Mouse (Mus musculus): ENCODE results near the gene Ttc33. TPM values are rescaled to one million over a fixed set of nuclear protein-coding genes. Genes with fewer than 3 reads are reported as not detected.

The Ttc33 gene
- 0.21 and 1.0 TPM in 2 replicates for polyA plus RNA-seq (2012)

DNA sequence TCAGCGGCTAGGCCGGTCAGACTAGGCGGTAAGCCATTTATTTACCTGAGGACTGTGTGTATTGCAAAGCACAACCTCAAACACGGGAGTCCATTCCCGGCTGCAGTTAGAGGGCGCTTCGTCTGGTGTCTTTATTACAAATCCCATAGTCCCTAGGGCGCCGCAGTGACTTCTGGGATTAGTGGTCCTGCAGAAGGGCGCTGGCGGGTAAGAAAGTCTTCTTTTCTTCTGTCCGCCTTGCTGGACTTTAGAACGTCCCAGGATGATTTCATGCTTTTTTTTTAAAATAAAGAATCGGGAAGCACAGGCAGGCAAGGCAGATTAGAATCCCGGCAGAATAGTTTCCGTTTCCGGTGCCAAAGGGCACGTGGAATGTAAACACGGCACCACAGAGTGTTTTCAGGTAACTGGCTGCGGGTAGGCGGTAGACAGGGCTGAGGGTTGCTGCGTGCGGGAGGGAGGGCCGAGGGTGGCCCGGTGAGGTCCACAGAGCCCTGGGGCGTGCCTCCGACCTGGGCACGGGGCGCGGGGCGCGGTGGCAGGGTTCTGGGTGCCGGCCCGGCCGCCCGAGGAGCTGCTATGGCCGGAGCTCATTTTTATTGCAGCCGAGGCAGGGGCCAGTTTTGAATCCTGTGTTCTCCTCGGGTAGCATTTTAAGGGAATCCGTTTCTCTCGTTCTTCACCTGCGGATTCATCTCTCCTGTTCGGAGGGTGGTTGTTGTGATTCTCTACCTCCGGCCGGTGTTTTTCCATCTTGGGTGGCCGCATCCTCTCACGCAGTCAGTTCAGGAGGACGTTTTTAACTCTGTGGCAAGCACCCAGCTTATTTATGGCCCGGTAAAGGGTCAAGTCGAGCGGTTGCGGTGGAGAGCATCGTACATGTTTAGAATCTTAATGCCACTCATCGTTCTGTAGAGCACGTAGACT, at the start of gene Ttc33:
Gene Ttc33 (plus strand): TSS at position 160 of the 927 bp plus-strand sequence.
- peak within 1 kb of the TSS; percentile 94 for H3K4me3 ChIP-seq (replicated peaks)
- peaks cover 28% of the 10 kb centered on the region for H3K36me3 ChIP-seq (ENCODE audit: control insufficient read depth)
- H3K4me1 ChIP-seq (ENCODE audit: control insufficient read depth): peaks cover 21% of the 10 kb centered on the region
- no peaks in the 10 kb centered on the region for H3K9me3 ChIP-seq (ENCODE audit: control insufficient read depth, low read length)
- no peaks in the 10 kb centered on the region for H3K27me3 ChIP-seq (ENCODE audit: control insufficient read depth)
- TF ChIP-seq TAL1 (IDR thresholded peaks at IDR 0.05; ENCODE audit: low read length): no peak
- no peak for TF ChIP-seq GATA1 (IDR thresholded peaks at IDR 0.05; ENCODE audit: low read length)

DNA sequence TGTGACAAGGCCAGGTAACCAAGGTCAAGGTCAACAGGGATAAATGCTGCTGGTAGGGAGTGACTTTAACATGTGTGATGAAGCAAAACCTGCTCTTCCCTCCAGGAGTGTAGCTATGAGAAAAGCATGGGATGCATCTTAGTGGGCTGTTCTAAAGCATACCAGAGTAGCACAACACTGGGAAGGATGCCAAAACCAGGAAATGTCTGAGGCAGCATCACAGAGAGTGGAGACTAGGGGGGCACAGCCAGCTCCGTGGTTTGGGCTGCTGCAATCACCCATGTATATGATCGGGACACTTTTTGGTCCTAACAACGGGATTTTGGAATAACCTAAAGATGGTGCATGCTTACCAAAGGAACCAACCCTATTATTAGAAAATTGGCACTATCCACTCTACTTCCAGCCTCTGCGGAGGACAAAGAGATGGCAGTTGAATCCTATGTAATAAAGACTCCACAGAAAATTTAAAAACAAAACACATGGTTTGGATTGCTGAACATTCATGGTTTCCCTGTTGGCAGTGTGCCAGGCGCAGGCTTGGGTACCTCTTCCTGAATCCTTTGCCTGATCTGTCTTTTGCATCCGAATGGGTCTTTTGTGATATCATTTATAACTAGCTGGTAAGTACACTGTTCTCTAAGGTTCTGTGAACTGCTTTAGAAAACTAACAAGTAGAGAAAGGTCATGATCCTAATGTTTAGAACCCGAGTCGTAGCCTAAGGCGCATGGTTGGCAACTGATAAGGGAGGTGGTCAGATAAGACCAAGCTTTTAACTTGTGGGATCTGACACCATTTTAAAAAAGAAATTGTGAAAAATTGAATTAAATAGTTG, 47.1 kb upstream of the Ttc33 start:
- no peaks in the 10 kb centered on the region; the same call in 1 of the 2 replicates for H3K36me3 ChIP-seq (ENCODE audit: control insufficient read depth)
- no peaks in the 10 kb centered on the region for H3K27me3 ChIP-seq (ENCODE audit: control insufficient read depth)
- no peak overlapping the region for H3K4me3 ChIP-seq (replicated peaks)
- no peaks in the 10 kb centered on the region for H3K9me3 ChIP-seq (ENCODE audit: control insufficient read depth, low read length)
- peaks cover 72% of the 10 kb centered on the region for H3K4me1 ChIP-seq (ENCODE audit: control insufficient read depth)
- TF ChIP-seq TAL1 (IDR thresholded peaks at IDR 0.05; ENCODE audit: low read length): peak; percentile 41; the same call in 2 of the 3 replicates
- peak; percentile 82 for TF ChIP-seq GATA1 (IDR thresholded peaks at IDR 0.05; ENCODE audit: low read length)

DNA sequence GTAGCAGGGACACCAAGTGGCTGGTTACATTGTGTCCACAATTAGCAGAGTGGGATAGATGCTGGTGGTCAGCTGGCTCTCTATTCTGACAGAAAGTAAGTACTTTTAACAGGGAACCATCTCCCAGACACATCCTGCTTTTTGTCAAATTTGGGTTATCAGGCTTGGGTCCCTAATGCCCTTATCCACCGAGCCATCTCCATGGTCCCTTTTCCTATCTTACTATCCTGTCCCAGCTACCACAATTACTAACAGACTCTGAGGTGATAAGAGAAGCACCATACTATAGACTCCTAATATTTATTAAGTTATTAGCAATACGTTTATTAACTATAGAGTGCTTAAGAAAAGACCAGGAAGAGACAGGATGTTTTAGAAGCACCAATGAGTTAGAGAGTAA, 46.0 kb upstream of the Ttc33 start:
- Histone ChIP-seq H3K4me3 (replicated peaks) (peak overlapping the region; percentile 43), H3K36me3 (ENCODE audit: control insufficient read depth) (no peaks in the 10 kb centered on the region; the same call in 1 of the 2 replicates), H3K27me3 (ENCODE audit: control insufficient read depth) (no peaks in the 10 kb centered on the region), H3K9me3 (ENCODE audit: control insufficient read depth, low read length) (no peaks in the 10 kb centered on the region), H3K4me1 (ENCODE audit: control insufficient read depth) (peaks cover 75% of the 10 kb centered on the region)
- TF ChIP-seq TAL1 (IDR thresholded peaks at IDR 0.05; ENCODE audit: low read length) (no peak), GATA1 (IDR thresholded peaks at IDR 0.05; ENCODE audit: low read length) (no peak)

DNA sequence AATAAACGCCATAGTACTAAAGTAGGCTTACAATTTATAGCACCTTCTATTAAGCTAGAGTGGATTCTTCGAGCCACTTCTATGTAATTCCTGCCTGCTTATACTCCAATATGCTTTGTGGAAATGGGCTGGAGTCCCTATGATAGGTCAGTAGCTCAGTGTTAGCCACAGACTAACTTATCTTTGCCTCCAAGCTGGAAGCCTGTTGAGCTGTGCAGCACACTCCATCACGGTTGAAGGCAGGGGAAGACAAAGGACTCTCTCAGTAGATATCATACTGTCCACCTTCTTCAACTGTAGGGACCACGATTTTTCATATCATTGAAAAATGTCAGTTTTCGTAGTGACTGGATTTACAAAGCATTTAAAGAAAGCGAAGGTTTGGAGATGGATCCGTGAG, 45.5 kb upstream of the Ttc33 start:
- H3K4me3 ChIP-seq (replicated peaks): peak overlapping the region; percentile 43
- TF ChIP-seq GATA1 (IDR thresholded peaks at IDR 0.05; ENCODE audit: low read length) (peak; percentile 49; the same call in 1 of the 2 replicates), TAL1 (IDR thresholded peaks at IDR 0.05; ENCODE audit: low read length) (peak; percentile 52; the same call in 2 of the 3 replicates)

DNA sequence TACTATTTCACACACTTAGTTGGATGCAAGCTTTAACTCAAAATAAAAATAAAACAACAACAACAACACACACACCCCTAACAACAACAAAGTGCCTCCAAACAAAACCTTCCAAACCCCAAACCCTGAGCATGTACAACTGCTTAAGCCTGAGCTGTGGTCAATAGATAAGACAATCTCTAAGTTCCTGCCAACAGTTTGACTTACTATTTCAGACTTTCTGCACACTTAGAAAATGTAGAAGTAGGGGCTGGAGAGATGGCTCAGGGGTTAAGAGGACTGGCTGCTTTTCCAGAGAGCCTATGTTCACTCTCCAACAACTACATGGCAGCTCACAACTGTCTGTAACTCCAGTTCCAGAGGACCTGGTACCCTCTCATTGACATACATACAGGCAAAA, 45.0 kb upstream of the Ttc33 start:
- TF ChIP-seq GATA1 (IDR thresholded peaks at IDR 0.05; ENCODE audit: low read length) (peak; percentile 57), TAL1 (IDR thresholded peaks at IDR 0.05; ENCODE audit: low read length) (peak; percentile 70)
- H3K4me3 ChIP-seq (replicated peaks): peak overlapping the region; percentile 43
- H3K36me3 ChIP-seq (ENCODE audit: control insufficient read depth): peaks cover 4% of the 10 kb centered on the region
- H3K27me3 ChIP-seq (ENCODE audit: control insufficient read depth): no peaks in the 10 kb centered on the region
- peaks cover 81% of the 10 kb centered on the region for H3K4me1 ChIP-seq (ENCODE audit: control insufficient read depth)
- no peaks in the 10 kb centered on the region for H3K9me3 ChIP-seq (ENCODE audit: control insufficient read depth, low read length)

More for the DNA sequence above, 45.5 kb upstream of the Ttc33 start:
- Histone ChIP-seq H3K9me3 (ENCODE audit: control insufficient read depth, low read length) (no peaks in the 10 kb centered on the region), H3K36me3 (ENCODE audit: control insufficient read depth) (no peaks in the 10 kb centered on the region; the same call in 1 of the 2 replicates), H3K4me1 (ENCODE audit: control insufficient read depth) (peaks cover 80% of the 10 kb centered on the region), H3K27me3 (ENCODE audit: control insufficient read depth) (no peaks in the 10 kb centered on the region)

DNA sequence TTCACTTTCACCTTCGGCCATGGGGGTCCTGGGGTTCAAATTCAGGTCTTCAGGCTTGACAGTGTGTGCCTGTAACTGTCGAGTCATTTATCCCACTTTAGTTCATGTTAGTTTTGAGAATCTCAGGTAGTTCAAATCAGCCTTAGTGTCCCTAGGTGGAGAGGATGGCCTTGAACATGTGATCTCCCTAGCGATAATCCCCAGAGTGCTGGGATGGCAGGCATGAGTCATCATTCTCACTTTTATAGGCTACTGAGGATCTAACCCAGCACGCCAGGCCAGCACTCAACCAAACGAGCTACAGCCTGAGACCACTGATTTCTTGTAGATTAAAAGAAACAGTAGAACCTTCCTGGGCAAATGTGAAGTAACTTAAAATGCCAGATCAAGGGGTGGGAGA, 43.3 kb upstream of the Ttc33 start:
- H3K4me1 ChIP-seq (ENCODE audit: control insufficient read depth): peaks cover 84% of the 10 kb centered on the region

DNA sequence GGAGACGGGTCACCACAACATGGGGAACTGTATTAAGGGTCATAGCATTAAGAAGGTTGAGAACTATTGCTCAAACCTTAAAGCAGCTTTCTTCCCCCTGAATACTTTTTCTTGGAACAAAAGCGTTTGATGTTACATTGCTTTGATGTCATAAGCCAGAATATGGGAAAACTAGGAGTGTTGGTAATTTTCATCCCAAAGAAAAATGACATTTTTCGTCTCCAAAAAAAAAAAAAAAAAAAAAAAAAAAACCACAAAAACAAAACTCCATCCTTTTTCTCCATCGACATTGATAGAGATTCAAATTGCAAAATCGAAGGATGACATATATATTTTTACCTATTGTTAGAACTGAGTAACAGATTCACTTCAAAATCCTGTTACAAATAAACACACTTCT, 42.6 kb upstream of the Ttc33 start:
- Histone ChIP-seq H3K27me3 (ENCODE audit: control insufficient read depth) (no peaks in the 10 kb centered on the region), H3K36me3 (ENCODE audit: control insufficient read depth) (peaks cover 24% of the 10 kb centered on the region), H3K4me3 (replicated peaks) (peak overlapping the region; percentile 78), H3K9me3 (ENCODE audit: control insufficient read depth, low read length) (no peaks in the 10 kb centered on the region), H3K4me1 (ENCODE audit: control insufficient read depth) (peaks cover 82% of the 10 kb centered on the region)
- TF ChIP-seq GATA1 (IDR thresholded peaks at IDR 0.05; ENCODE audit: low read length): no peak

More for the DNA sequence above, 43.3 kb upstream of the Ttc33 start:
- TF ChIP-seq TAL1 (IDR thresholded peaks at IDR 0.05; ENCODE audit: low read length): no peak
- TF ChIP-seq GATA1 (IDR thresholded peaks at IDR 0.05; ENCODE audit: low read length): peak; percentile 47; the same call in 1 of the 2 replicates
- H3K27me3 ChIP-seq (ENCODE audit: control insufficient read depth): no peaks in the 10 kb centered on the region
- H3K4me3 ChIP-seq (replicated peaks): no peak overlapping the region
- H3K9me3 ChIP-seq (ENCODE audit: control insufficient read depth, low read length): no peaks in the 10 kb centered on the region
- peaks cover 20% of the 10 kb centered on the region for H3K36me3 ChIP-seq (ENCODE audit: control insufficient read depth)

DNA sequence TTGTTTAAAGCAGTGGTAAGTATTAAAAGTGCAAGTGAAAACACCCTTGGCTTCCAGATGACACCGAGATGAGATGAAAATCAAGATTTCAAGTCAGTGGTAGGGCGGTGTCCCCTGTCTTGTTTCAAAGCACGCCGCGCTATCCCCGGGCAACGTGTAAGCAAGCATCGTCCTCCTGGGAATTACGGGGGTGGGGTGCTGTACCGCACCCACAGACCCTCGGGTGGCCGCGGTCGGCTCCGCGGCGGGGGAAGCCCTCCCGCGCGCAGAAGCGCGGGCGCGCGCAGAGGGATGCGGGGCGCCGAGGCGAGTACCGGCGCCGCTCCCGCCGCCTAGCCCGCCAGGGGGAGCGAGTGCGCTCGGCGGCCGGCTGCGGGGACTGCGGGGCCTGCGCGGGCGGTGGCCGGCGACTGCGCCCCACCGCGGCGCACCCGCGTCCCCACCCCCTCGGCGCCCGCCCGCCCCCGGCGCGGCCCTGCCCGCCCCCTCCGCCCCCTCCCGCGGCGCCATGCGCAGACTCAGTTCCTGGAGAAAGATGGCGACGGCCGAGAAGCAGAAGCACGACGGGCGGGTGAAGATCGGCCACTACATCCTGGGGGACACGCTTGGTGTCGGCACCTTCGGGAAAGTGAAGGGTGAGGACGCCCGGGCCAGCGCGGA, 41.8 kb upstream of the Ttc33 start, which contains the start of gene Prkaa1:
Gene Prkaa1 (plus strand): TSS at position 501 of the 660 bp plus-strand sequence.
- Histone ChIP-seq H3K4me1 (ENCODE audit: control insufficient read depth) (peaks cover 79% of the 10 kb centered on the region), H3K4me3 (replicated peaks) (peak within 1 kb of the TSS; percentile 78), H3K27me3 (ENCODE audit: control insufficient read depth) (no peaks in the 10 kb centered on the region), H3K9me3 (ENCODE audit: control insufficient read depth, low read length) (no peaks in the 10 kb centered on the region), H3K36me3 (ENCODE audit: control insufficient read depth) (peaks cover 32% of the 10 kb centered on the region)
- TF ChIP-seq GATA1 (IDR thresholded peaks at IDR 0.05; ENCODE audit: low read length) (no peak), TAL1 (IDR thresholded peaks at IDR 0.05; ENCODE audit: low read length) (no peak)
